Mouse (Mus musculus): ENCODE measurements at regions not wholly inside any gene's neighbourhood (a gene's known extent, or its start where the extent isn't known, plus 50 kb on each side); places are given as distances from the start of the nearest gene placed in this dataset.

DNA sequence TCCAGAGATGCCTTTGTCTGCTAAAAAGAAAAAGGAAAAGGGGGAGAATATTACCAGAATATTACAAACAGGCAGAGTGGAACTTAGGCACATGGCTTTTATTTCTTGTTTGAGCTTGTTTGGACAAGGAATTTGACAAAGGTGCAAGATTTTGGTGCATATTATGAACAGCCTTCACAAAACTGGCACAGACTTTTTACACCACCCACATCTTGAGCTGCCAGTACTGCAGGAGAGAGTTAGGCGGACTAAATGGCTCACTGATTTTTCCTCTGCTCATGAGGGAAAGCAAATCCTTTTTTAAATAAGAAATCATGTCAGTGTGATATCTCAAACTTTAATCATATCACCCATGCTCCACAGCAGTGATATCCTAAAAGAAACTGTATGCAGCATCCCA is 97.9 kb upstream of the F9 start:
- DNase-seq (ENCODE audit: low spot score in 2 of 2), result peak; percentile 2 to 64
- intact Hi-C loops (cut with DNase I), result no loop called here

Data from left cerebral cortex, postnatal 25 days (tissue).